Mouse (Mus musculus) hindbrain, postnatal 0 days (tissue): ENCODE data around the gene Tmem35b. TPM values are rescaled to one million over a fixed set of nuclear protein-coding genes. Genes with fewer than 3 reads are reported as not detected.

Experiments used
- ATAC-seq: fragments of 200-750 bp; cut with Nextera tagmentation; 2 replicates; pipeline ENCODE4 v1.8.0; 2017; ENCODE audit warnings: mild to moderate bottlenecking, moderate TSS enrichment, moderate library complexity
- DNase-seq: peaks from one replicate; pipeline ENCODE4 v3.0.0-alpha.2; 2015; ENCODE audit warnings: low spot score
- H3K27ac ChIP-seq: fragments of 300-500 bp; sonication (generic); 2 replicates; pipeline ENCODE4 v1.5.1; 2014; ENCODE audit warnings: mild to moderate bottlenecking
- H3K27me3 ChIP-seq: fragments of 300-500 bp; sonication (generic); 2 replicates; pipeline ENCODE4 v1.6.1; 2014; ENCODE audit warnings: low read length, mixed read lengths; ENCODE audit not compliant: insufficient read depth
- H3K36me3 ChIP-seq: fragments of 300-500 bp; sonication (generic); 2 replicates; pipeline ENCODE4 v1.6.1; 2014; ENCODE audit warnings: low read length, mixed read lengths; ENCODE audit not compliant: insufficient read depth
- H3K4me1 ChIP-seq: fragments of 300-500 bp; sonication (generic); 2 replicates; pipeline ENCODE4 v1.6.1; 2014; ENCODE audit warnings: antibody characterized with exemption, low read length, mixed read lengths; ENCODE audit not compliant: insufficient read depth
- H3K4me2 ChIP-seq: fragments of 300-500 bp; sonication (generic); 2 replicates; pipeline ENCODE4 v1.6.1; 2014; ENCODE audit warnings: low read depth, mild to moderate bottlenecking, low read length, moderate library complexity, mixed read lengths
- H3K4me3 ChIP-seq: fragments of 300-500 bp; sonication (generic); 2 replicates; pipeline ENCODE4 v1.5.1; 2014; ENCODE audit warnings: low read length
- H3K9ac ChIP-seq: fragments of 300-500 bp; sonication (generic); replicated peaks from 2 replicates; pipeline ENCODE4 v1.6.1; 2014; ENCODE audit warnings: mild to moderate bottlenecking, low read length, moderate library complexity, mixed read lengths
- H3K9me3 ChIP-seq: fragments of 300-500 bp; sonication (generic); 2 replicates; pipeline ENCODE4 v1.6.1; 2016; ENCODE audit warnings: low read length, mixed read lengths
- CTCF ChIP-seq: IDR thresholded peaks from 2 replicates; pipeline ENCODE4 v1.5.1; 2016; ENCODE audit warnings: antibody characterized with exemption, control low read depth, low read depth
- WGBS: fragments of 180-500 bp; shearing (Covaris S2); extraction: QIAGEN DNeasy Blood & Tissue Kit; methylation state at CpG from one replicate; pipeline ENCODE4 v1.1.7; 2014; 5-methylcytosine and 5-hydroxymethylcytosine counted together
- polyA plus RNA-seq: library from polyadenylated mRNA; unstranded; fragments of >200 nt; fragmentation: Nextera tagmentation; extraction: Ambion mirVana; gene quantifications from 2 replicates; pipeline ENCODE4 v1.2.1, GENCODE M21; 2015
- total RNA-seq: library from RNA; depleted of rRNA; stranded (reverse); fragments of >200 nt; gene quantifications from 2 replicates; pipeline ENCODE4 v1.2.3, GENCODE M21; 2014; rRNA removed

The Tmem35b gene
- total RNA-seq = 6.7 and 8.7 TPM in 2 replicates
- polyA plus RNA-seq = 13.8 and 15.4 TPM in 2 replicates

DNA sequence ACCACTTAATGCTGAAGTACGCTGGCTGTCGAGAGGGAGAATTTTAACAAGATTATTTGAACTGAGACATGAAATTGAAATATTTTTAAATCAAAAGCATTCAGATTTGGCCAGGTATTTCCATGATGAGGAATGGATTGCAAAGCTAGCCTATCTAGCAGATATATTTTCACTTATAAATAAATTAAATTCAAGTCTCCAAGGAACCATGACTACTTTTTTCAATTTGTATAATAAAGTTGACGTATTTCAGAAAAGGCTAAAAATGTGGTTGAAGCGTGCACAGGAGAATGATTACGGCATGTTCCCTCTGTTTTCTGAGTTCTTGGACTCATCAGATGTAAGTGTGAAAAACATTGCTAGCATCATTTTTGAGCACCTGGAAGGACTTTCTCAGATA, at the start of gene Tmem35b:
Tmem35b (plus strand) TSS at position 301 of the 400 bp plus-strand sequence.
- peaks cover 4% of the 10 kb centered on the region; the same call in 1 of the 2 replicates for H3K4me1 ChIP-seq
- no peak for ATAC-seq
- H3K9ac ChIP-seq = no peak within 1 kb of the TSS
- H3K27ac ChIP-seq = no peak within 1 kb of the TSS
- peaks cover 6% of the 10 kb centered on the region; the same call in 1 of the 2 replicates for H3K36me3 ChIP-seq
- no peak within 1 kb of the TSS for H3K4me3 ChIP-seq
- no peak for DNase-seq
- TF ChIP-seq CTCF = no peak
- WGBS = 93% methylated on average over 5 of the region's 5 CpGs
- H3K4me2 ChIP-seq = no peak within 1 kb of the TSS
- H3K9me3 ChIP-seq = no peaks in the 10 kb centered on the region
- H3K27me3 ChIP-seq = no peaks in the 10 kb centered on the region

DNA sequence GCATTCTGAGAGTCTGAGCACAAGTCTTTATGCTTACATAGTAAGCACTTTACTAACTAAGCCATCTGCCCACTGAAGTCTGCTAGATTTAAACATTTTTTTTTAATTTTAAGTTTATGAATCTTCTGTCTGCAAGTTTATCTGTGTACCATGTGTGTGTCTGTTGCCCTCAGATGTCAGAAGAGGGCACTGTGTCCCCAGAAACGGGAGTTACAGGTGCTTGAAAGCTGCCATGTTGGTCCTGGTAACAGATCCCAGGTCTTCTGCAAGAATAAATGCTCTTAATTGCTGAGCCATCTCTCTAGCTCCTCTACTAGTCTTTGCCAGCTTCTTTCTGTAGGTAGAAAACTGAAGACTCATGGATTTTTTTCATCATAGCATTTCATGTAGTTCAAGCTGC, 48.6 kb upstream of the Tmem35b start:
- no peak overlapping the region for H3K27ac ChIP-seq
- H3K9me3 ChIP-seq = no peaks in the 10 kb centered on the region
- no peak overlapping the region for H3K4me2 ChIP-seq
- DNase-seq (no peak), ATAC-seq (no peak)
- H3K4me1 ChIP-seq = peaks cover 6% of the 10 kb centered on the region
- no peak overlapping the region for H3K4me3 ChIP-seq
- 72% methylated on average over 1 of the region's 1 CpGs for WGBS
- H3K36me3 ChIP-seq = no peaks in the 10 kb centered on the region
- H3K9ac ChIP-seq = no peak overlapping the region
- TF ChIP-seq CTCF = no peak
- H3K27me3 ChIP-seq = no peaks in the 10 kb centered on the region

DNA sequence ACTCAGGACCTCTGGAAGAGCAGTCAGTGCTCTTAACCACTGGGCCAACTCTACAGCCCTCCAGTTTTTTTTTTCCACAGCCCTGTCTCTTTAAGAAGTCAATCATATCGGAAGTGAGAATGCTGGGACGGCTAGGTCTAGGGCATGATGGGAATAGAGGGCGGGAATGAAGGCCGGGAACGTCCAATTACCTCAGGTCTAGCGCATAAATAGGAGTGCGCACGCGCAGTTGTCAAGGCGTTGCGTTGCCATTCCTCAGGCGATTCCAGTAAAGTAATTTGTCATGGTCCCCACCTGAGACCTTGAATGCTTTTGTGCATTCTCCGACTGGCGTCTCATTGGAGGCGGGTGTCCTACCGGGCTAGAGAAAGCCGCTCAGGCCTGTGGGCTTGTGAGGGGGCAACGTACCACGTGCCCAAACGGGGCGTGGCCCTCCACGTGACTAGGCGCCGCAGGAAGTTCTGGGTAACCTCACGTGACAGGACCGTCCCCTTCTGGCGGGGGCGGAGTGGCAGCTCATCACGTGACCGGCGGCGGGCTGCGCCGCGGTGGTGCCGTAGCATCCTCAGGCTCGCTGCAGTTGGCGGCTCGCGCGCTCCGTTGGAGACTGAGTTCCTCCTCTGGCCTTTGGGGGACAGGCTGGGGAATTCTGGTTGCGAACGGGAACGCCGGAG, 46.5 kb upstream of the Tmem35b start, which contains the start of gene Zmym6:
Zmym6 (plus strand) TSS at position 509 of the 674 bp plus-strand sequence.
- no peaks in the 10 kb centered on the region for H3K27me3 ChIP-seq
- peak; percentile 21; the same call in 1 of the 2 replicates for TF ChIP-seq CTCF
- WGBS = under 1% methylated on average over 46 of the region's 46 CpGs
- peak; percentile 98 for ATAC-seq
- H3K4me3 ChIP-seq = peak within 1 kb of the TSS; percentile 64
- no peaks in the 10 kb centered on the region for H3K9me3 ChIP-seq
- H3K27ac ChIP-seq = peak within 1 kb of the TSS; percentile 93
- DNase-seq = peak; percentile 99
- H3K4me2 ChIP-seq = peak within 1 kb of the TSS; percentile 77
- no peaks in the 10 kb centered on the region for H3K36me3 ChIP-seq
- H3K9ac ChIP-seq = peak within 1 kb of the TSS; percentile 63
- H3K4me1 ChIP-seq = peaks cover 6% of the 10 kb centered on the region

DNA sequence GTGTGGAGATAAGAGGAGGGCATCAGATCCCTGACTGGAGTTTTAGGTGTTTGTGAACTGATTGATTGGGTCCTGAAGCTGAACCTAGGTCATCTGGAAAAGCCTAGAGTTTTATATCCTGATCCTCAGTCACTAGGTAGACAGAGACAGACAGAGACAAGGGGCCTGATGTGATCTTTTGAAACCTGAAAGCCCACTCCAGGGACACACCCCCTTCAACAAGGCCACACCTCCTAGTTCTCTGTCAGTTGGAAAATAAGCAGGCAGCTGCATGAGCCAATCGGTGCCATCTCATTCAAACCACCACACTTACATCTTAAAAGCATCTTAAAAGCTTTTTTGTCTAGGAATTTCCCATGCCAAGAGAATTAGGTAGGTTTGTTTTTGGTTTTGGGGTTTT, 42.7 kb upstream of the Tmem35b start:
- Histone ChIP-seq H3K27me3 (no peaks in the 10 kb centered on the region), H3K9ac (no peak overlapping the region), H3K27ac (no peak overlapping the region), H3K4me3 (no peak overlapping the region), H3K36me3 (no peaks in the 10 kb centered on the region), H3K4me2 (no peak overlapping the region), H3K4me1 (peaks cover 6% of the 10 kb centered on the region), H3K9me3 (no peaks in the 10 kb centered on the region)
- no peak for ATAC-seq
- 62% methylated on average over 1 of the region's 1 CpGs for WGBS
- no peak for DNase-seq
- no peak for TF ChIP-seq CTCF

DNA sequence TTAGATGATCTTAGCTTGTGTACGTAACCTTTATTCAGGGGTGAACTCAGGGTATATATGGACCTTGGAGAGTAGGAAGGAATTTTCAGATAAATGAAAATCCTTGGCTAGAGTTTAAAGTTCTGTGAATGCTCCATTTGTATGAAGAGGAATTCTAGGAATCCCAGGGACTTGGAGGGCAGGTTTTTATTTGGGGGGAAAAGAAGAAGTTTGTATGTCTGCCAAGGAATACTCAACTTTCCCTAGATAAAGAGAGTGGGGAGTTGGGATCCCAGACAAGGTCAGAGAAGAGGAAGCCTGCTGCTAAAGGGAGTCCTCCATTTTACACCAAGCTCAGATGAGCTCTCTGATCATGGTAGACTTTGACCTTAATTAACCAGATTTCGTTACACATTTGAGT, 40.4 kb upstream of the Tmem35b start:
- Histone ChIP-seq H3K36me3 (0 out of 2 replicates have a peak, but pooled peaks cover under 1% of the 10 kb centered on the region), H3K9ac (no peak overlapping the region), H3K27ac (no peak overlapping the region), H3K4me3 (no peak overlapping the region), H3K9me3 (no peaks in the 10 kb centered on the region), H3K4me1 (peaks cover 1% of the 10 kb centered on the region), H3K27me3 (no peaks in the 10 kb centered on the region), H3K4me2 (no peak overlapping the region)
- ATAC-seq (no peak), DNase-seq (no peak)
- TF ChIP-seq CTCF = no peak
- 88% methylated on average over 2 of the region's 2 CpGs for WGBS

DNA sequence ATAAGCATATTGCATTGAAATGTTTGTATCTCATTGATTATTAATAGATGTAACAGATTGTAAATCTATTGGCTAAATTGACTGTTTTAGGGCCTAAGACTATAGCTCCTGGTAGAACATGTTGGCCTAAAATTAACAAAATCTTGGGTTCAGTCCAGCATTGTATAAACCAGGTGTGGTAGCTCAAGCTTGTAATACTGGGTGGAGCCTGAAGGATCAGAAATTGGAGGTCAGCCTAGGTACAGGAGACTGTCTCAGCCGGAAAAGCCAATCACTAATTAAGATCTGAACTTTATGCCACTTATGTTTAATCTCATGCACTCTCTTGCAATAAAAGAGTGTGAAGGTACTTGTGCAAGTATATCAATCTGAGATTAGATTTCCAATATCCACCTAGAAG, 37.7 kb upstream of the Tmem35b start:
- no peak overlapping the region for H3K27ac ChIP-seq
- ATAC-seq (no peak), DNase-seq (no peak)
- no peaks in the 10 kb centered on the region for H3K4me1 ChIP-seq
- no peak for TF ChIP-seq CTCF
- no peaks in the 10 kb centered on the region for H3K9me3 ChIP-seq
- no peak overlapping the region for H3K9ac ChIP-seq
- H3K36me3 ChIP-seq = 0 out of 2 replicates have a peak, but pooled peaks cover 7% of the 10 kb centered on the region
- no peak overlapping the region for H3K4me2 ChIP-seq
- WGBS = 80% methylated on average over 1 of the region's 1 CpGs
- no peaks in the 10 kb centered on the region for H3K27me3 ChIP-seq
- no peak overlapping the region for H3K4me3 ChIP-seq

DNA sequence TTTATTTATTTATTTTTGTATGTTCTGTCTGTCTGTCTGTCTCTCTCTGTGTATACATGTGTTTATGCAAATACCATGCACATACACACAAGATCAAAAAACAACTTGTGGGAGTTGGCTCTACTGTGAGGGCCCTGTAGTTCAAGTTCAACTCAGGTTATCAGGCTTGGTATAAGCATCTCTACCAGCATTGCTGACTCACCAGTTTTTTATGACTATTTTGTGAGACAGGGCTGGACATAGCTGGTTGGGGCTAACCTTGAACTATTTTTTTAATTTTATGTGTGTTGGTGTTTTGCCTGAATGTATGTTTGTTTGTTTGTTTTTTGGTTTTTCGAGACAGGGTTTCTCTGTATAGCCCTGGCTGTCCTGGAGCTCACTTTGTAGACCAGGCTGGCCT, 32.3 kb upstream of the Tmem35b start:
- no peak for DNase-seq
- TF ChIP-seq CTCF = no peak
- no peaks in the 10 kb centered on the region for H3K27me3 ChIP-seq
- no peak overlapping the region for H3K27ac ChIP-seq
- no peak for ATAC-seq
- no peak overlapping the region for H3K9ac ChIP-seq
- no peaks in the 10 kb centered on the region for H3K4me1 ChIP-seq
- H3K36me3 ChIP-seq = peaks cover 21% of the 10 kb centered on the region
- no peaks in the 10 kb centered on the region for H3K9me3 ChIP-seq
- no peak overlapping the region for H3K4me2 ChIP-seq
- 96% methylated on average over 1 of the region's 1 CpGs for WGBS
- no peak overlapping the region for H3K4me3 ChIP-seq
